Mouse (Mus musculus) cerebellum, adult (tissue): Measurements from ENCODE around the gene Map2k3.

Experiments
- ATAC-seq: cut with Nextera tagmentation; 2 replicates; pipeline ENCODE4 v1.9.2; 2017; ENCODE audit warnings: mild to moderate bottlenecking, moderate library complexity, mixed read lengths; ENCODE audit not compliant: insufficient number of reproducible peaks, low FRiP score, low TSS enrichment

The Map2k3 gene

GRCm38 (mm10) chr11:60924498-60924897, 7.3 kb upstream of the Map2k3 start:
- no peak for ATAC-seq

- ATAC-seq: no peak
Observed at GRCm38 (mm10) chr11:60924981-60925380, 6.9 kb upstream of the Map2k3 start.

GRCm38 (mm10) chr11:60927264-60927663, 4.6 kb upstream of the Map2k3 start:
- ATAC-seq: peak; percentile 77

- ATAC-seq: no peak
Observed at GRCm38 (mm10) chr11:60930724-60931281, 1.0 kb upstream of the Map2k3 start.

GRCm38 (mm10) chr11:60931282-60931868, 458 bp upstream of the Map2k3 start:
- 0 out of 2 replicates have a peak, but pooled peaks have one; percentile 9 for ATAC-seq

GRCm38 (mm10) chr11:60932503-60933020, 729 bp downstream of the Map2k3 start:
- ATAC-seq: no peak

GRCm38 (mm10) chr11:60933178-60933930, 1.5 kb downstream of the Map2k3 start:
- no peak for ATAC-seq

GRCm38 (mm10) chr11:60934795-60935194, 3.0 kb downstream of the Map2k3 start:
- ATAC-seq: no peak

GRCm38 (mm10) chr11:60935326-60935974, 3.6 kb downstream of the Map2k3 start:
- no peak for ATAC-seq

- no peak for ATAC-seq
Observed at GRCm38 (mm10) chr11:60935975-60936373, 4.1 kb downstream of the Map2k3 start.

- ATAC-seq: no peak
Observed at GRCm38 (mm10) chr11:60937611-60938010, 5.8 kb downstream of the Map2k3 start.

- ATAC-seq: no peak
Observed at GRCm38 (mm10) chr11:60939487-60939886, 7.7 kb downstream of the Map2k3 start.

GRCm38 (mm10) chr11:60940501-60940900, 8.7 kb downstream of the Map2k3 start:
- ATAC-seq: no peak

GRCm38 (mm10) chr11:60941370-60941769, 9.5 kb downstream of the Map2k3 start:
- ATAC-seq: no peak

- ATAC-seq: no peak
Observed at GRCm38 (mm10) chr11:60942263-60943015, 10.6 kb downstream of the Map2k3 start.

GRCm38 (mm10) chr11:60945003-60945402, 13.2 kb downstream of the Map2k3 start:
- no peak for ATAC-seq

GRCm38 (mm10) chr11:60951896-60952295, 20.1 kb downstream of the Map2k3 start:
- ATAC-seq: no peak

GRCm38 (mm10) chr11:60952362-60952761, 20.5 kb downstream of the Map2k3 start:
- ATAC-seq: no peak

- ATAC-seq: no peak
Observed at GRCm38 (mm10) chr11:60952986-60953385, 21.2 kb downstream of the Map2k3 start.

GRCm38 (mm10) chr11:60953803-60954202, 22.0 kb downstream of the Map2k3 start:
- peak; percentile 90 for ATAC-seq
